Mouse (Mus musculus): ENCODE data around the gene Eri3.

GRCm38 (mm10) chr4:117672042-117672441 lies 121.9 kb downstream of the Eri3 start:
- no peak for TF ChIP-seq POLR2A (IDR thresholded peaks at IDR 0.05; ENCODE audit: borderline replicate concordance, insufficient read depth, low read length)
- no peak for TF ChIP-seq CTCF (IDR thresholded peaks at IDR 0.05; ENCODE audit: borderline replicate concordance, insufficient read depth, low read depth, low read length)

Data from cerebellum, adult 2 months (tissue).